Mouse (Mus musculus) lung, adult 2 months (tissue): ENCODE measurements at regions not wholly inside any gene's neighbourhood (a gene's known extent, or its start where the extent isn't known, plus 50 kb on each side); places are given as distances from the start of the nearest gene placed in this dataset.

Source experiments
- DNase-seq: peaks from one replicate; pipeline ENCODE4 v3.0.0; 2022
- H3K4me1 ChIP-seq: fragments of 200-500 bp; 2 replicates; pipeline ENCODE4 v1.6.1; 2011; ENCODE audit warnings: low read length; ENCODE audit not compliant: control insufficient read depth, insufficient read depth
- H3K4me3 ChIP-seq: fragments of 200-500 bp; replicated peaks from 2 replicates; pipeline ENCODE3; 2011; ENCODE audit warnings: low read depth, mild to moderate bottlenecking, control low read depth, low read length; ENCODE audit errors: extremely low read depth
- CTCF ChIP-seq: fragments of 200-500 bp; IDR thresholded peaks from 2 replicates; pipeline ENCODE4 v1.5.1; 2011; ENCODE audit warnings: mild to moderate bottlenecking, low read length, control low read depth; ENCODE audit not compliant: insufficient read depth
- POLR2A ChIP-seq: fragments of 200-500 bp; IDR thresholded peaks from 2 replicates; pipeline ENCODE4 v1.6.1; 2011; ENCODE audit warnings: low read depth, mild to moderate bottlenecking, control low read depth, low read length, borderline replicate concordance; ENCODE audit errors: extremely low read depth
- whole genome bisulfite sequencing: fragments of 180-500 bp; shearing (Covaris S2); methylation state at CpG from one replicate; pipeline ENCODE4 v1.1.7; 2018; 5-methylcytosine and 5-hydroxymethylcytosine counted together

DNA sequence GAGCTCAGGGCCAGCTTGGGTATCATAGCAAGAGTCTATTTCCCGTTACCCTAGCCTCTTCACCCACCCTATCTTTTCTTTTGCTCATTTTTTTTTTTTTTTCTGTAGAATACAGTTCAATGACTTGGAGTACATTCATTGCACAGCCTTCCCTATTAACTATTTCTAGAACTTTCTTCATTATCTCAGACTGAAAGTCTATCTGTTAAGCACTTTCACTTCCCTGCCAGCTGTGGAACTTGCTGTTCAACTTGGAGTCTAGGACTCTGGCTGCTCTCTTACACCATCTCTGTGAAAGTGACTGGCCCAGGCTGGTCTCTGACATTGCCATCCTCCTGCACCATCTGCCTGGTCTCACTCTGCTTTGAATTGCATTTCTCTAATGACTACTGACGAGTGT, 1134.6 kb upstream of the A1bg start:
- TF ChIP-seq POLR2A: no peak
- TF ChIP-seq CTCF: no peak
- DNase-seq: no peak
- 64% methylated on average over 2 of the region's 2 CpGs for WGBS
- H3K4me1 ChIP-seq: no peaks in the 10 kb centered on the region
- H3K4me3 ChIP-seq: no peak overlapping the region

DNA sequence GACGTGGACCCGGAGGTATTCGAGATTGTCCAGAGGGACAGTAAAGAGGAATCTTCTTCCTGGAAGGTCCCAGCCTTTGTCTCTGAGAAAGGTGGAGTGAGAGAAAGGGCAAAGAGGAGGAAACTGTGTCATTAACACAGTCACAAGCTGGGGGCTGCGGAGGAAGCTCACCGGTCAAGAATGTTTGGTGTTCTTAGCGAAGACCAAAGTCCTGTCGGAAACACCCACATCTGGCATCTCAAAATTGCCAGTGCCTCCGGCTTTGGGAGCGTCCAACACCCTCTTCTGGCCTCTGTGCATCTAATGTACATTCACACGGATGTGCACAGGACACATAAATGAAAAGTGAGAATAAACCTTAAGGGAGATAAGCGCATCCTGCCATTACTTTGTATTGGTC, 1134.1 kb upstream of the A1bg start:
- TF ChIP-seq CTCF: no peak
- TF ChIP-seq POLR2A: no peak
- WGBS: 74% methylated on average over 11 of the region's 11 CpGs
- DNase-seq: no peak
- Histone ChIP-seq H3K4me1 (no peaks in the 10 kb centered on the region), H3K4me3 (no peak overlapping the region)

DNA sequence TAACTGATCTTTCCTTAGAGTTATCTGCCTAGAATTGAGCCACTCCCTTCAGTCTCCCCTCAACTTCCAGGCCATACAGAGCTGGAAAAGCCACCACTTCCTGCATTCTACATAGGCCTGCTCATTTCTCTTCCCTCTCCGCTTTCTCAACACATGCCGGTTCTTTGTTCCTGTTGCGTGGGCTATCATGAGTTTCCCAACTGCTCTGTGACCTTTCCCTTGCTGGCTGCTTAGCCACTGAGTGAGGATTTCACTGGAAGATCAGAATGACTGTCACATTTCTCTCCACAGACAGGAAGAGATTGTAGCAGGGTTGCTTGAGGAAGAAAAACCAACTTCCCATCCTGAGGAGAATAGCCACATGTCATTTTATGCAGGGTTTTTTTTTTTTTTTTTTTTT, 1133.6 kb upstream of the A1bg start:
- WGBS: 62% methylated on average over 3 of the region's 3 CpGs
- H3K4me3 ChIP-seq: no peak overlapping the region
- TF ChIP-seq POLR2A (no peak), CTCF (no peak)
- no peaks in the 10 kb centered on the region for H3K4me1 ChIP-seq
- DNase-seq: no peak

DNA sequence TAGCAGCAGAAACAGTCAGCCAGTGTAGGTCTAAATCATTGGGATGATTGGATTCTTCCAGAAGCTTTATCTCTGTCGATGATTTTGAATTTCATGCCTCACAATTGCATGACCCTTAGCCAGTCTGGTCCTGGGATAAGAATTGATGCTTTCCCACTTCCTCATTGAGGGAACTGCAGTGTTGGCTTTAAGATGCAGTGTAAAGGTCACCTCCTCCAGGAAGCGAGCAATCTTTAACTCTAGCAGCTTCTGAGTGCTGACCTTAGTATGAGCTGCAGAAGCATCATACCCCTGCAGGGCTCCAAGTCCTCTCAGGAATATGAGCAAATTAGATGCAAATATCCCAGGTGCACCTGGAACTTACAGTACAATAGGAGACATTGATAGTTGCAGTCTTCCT, 1132.2 kb upstream of the A1bg start:
- no peaks in the 10 kb centered on the region for H3K4me1 ChIP-seq
- TF ChIP-seq CTCF: no peak
- no peak for TF ChIP-seq POLR2A
- H3K4me3 ChIP-seq: no peak overlapping the region
- 77% methylated on average over 2 of the region's 2 CpGs for WGBS
- no peak for DNase-seq

DNA sequence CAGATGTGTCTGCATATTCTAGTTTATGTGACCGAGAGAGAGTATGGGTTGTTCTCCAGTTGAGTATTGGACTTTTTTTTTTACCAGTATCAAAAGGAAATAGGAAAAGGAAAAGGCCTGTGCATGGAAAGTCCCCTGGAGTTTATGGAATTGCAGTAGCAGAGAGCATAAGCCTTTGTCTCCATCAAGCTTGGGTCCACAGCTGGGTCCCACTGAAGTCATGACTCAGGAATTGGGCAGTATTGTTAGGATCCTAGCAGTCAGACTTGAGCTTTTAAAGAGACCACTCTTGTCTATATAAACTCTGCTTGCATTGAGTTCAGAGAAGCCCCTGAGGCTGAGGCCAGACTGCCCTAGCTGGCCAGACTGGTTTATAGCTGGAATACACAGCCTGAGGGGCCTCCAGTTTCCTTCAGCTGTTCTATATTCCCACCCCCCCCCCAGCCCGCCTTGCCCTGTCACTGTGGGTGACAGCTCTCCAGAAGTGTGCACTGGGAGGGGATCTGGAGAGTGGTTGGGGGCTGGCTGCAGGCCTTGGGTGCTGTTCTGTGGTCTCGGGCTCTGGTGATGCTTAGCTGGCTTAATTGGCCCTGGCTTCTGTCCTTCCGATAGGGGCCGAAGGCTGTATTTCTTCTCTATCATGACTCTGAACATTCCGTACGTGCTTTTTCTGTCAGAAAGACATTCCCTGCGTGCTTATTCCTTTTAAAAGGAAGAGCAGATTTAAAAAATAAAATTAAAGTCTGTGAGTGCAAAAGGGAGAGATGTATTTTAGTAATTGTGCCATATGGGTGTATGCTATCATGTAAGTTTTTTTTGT, 1130.8 kb upstream of the A1bg start:
- no peak for DNase-seq
- Histone ChIP-seq H3K4me3 (no peak overlapping the region), H3K4me1 (no peaks in the 10 kb centered on the region)
- WGBS: 78% methylated on average over 8 of the region's 8 CpGs
- TF ChIP-seq CTCF (no peak), POLR2A (no peak)

DNA sequence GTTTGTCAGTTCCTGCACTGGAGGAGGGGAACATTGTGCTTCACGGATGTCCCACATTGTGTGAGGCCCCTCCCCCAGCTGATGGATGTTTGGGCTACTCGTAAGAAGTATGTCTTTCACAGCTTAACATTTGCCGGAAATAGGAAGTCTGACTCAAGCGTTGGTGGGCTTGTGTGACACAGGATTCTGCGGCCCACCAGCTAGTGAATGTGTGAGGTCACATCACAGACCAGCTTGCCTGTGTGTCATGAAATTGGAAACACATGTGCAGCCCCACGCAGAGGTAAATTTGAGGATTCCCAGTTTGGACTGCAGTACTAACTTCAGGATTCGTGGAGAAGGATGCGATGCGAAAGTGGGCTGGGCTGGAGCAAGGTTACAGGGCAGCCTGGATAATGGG, 1126.6 kb upstream of the A1bg start:
- 47% methylated on average over 9 of the region's 9 CpGs for WGBS
- DNase-seq: no peak
- Histone ChIP-seq H3K4me1 (no peaks in the 10 kb centered on the region), H3K4me3 (no peak overlapping the region)
- TF ChIP-seq POLR2A: no peak
- no peak for TF ChIP-seq CTCF

DNA sequence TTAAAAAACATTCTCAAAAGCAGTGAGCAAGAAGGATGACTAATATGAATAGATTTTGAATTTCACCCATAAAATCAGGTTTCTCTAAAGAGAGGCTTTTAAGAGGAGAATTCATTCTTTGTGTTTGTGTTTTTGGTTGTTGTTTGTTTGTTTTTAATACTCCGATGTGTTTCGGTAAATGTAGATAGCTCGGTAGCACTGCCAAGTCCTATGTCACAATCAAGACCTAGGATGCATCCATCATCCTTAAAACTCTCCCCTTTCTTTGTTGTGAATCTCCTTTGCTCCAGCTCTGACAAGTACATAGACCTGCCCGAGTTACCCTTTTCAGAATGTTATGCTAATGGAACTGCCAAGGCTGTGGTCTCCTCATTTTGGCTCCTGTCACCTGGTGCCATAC, 1126.2 kb upstream of the A1bg start:
- Histone ChIP-seq H3K4me3 (no peak overlapping the region), H3K4me1 (no peaks in the 10 kb centered on the region)
- TF ChIP-seq POLR2A (no peak), CTCF (no peak)
- 41% methylated on average over 4 of the region's 4 CpGs for WGBS
- DNase-seq: no peak

DNA sequence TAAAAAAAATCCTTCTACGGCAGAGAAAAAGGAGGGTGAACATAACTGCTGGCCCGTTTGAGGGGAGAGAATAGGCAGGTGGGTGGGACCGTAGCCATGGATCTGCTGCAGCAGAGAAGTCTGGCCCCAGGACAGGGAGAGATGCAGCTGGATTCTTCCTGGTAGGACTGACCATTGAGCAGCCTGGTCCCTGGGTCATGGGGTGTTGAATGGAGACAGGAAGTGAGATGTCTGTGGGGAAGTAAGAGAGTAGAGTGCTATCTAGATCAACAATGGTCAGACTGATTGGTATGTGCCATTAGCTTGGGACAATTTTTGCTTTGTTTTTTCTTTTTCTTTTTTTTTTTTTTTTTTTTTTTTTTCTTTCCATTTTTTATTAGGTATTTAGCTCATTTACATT, 1123.5 kb upstream of the A1bg start:
- WGBS: 79% methylated on average over 3 of the region's 3 CpGs
- no peaks in the 10 kb centered on the region for H3K4me1 ChIP-seq
- H3K4me3 ChIP-seq: no peak overlapping the region
- no peak for DNase-seq
- TF ChIP-seq POLR2A (no peak), CTCF (no peak)

DNA sequence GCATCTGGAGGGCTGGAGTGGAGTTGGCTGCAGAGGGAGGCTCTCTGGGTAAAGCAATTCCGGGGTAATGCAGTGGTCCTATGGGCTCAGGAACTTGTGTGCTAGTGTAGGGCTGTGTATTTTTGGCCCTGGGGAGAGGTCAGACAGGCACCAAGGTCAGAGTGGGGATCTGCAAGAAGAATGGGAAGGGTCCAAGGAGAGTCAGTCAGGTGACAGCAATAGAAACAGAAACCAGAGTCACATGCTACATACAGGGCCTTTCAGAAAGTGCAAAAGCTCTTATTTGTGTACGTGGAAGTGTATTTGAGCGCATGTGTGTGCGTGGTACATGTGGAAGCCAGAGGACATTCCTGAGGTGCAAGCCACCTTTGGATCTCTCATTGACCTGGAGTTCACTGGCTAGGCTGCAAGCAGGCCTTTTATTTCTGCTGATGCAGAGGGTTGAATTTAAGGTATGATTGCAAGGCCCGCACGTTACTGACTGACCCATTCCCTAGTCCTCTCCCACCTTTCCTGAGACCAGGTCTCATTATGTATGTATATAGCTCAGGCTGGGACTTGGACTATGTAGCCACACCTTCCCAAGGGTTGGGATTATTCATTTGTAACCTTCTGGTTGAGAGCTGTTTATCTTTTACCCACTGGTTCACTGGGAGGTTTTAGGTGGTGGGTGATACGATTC, 1122.0 kb upstream of the A1bg start:
- Histone ChIP-seq H3K4me1 (no peaks in the 10 kb centered on the region), H3K4me3 (no peak overlapping the region)
- no peak for DNase-seq
- no peak for TF ChIP-seq POLR2A
- no peak for TF ChIP-seq CTCF
- WGBS: 93% methylated on average over 7 of the region's 7 CpGs

DNA sequence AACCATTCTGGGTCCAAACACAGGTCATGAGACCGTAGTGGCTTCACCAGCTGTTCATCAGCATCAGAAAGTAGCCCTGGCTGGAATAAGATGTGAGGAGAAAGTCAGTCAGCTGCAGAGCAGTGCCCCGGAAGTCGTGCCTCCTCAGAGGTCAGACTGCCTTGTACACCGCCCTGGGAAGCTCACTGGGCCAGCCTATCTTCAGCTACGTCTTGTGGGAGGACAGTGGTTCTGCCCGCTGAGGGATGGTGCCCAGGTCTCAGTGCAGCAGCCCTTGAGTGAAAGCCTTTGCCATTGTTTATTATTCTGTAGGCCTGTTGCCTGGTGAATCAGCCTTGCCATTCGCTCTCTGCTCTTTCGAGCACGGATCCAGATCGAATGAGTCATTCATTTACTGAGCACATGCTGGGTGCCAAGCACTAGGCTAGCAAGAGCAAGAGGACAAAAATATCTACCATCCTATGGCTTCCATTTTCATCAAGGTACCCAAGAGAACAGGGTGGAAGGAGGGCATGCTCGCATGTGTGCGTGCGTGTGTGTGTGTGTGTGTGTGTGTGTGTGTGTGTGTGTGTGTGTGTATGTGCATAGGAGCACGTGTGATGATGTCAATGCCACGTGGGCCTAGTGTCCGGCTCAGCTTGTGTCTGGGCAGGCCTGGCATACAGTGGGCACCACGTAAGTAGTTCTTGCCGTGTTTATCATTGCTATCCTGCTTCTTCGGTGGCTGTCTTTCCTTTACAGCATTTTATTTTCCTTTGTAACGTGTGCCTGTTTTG, 1121.0 kb upstream of the A1bg start:
- no peak for TF ChIP-seq CTCF
- TF ChIP-seq POLR2A: no peak
- H3K4me3 ChIP-seq: no peak overlapping the region
- DNase-seq: no peak
- no peaks in the 10 kb centered on the region for H3K4me1 ChIP-seq
- 64% methylated on average over 20 of the region's 20 CpGs for WGBS
